Mouse (Mus musculus) ovary, adult 2 months (tissue): ENCODE data around the gene Ssr1. TPM values are rescaled to one million over a fixed set of nuclear protein-coding genes. Genes with fewer than 3 reads are reported as not detected.

ENCODE experiments used
- polyA plus RNA-seq: library from polyadenylated mRNA; depleted of rRNA; stranded (reverse); fragments of >200 nt; gene quantifications from 2 replicates; pipeline ENCODE4 v1.2.3, GENCODE M21; 2012; rRNA removed

Gene Ssr1
- polyA plus RNA-seq = 6.2 and 7.7 TPM in 2 replicates

GRCm38 (mm10) chr13:37993704-37994404 is at the start of gene Ssr1:
Ssr1 (minus strand) TSS chr13:37994217.

GRCm38 (mm10) chr13:38037044-38037687 is 43.1 kb upstream of the Ssr1 start, which contains the start of gene Cage1:
Cage1 (minus strand) TSS chr13:38037069.

GRCm38 (mm10) chr13:38036343-38037043 is 42.5 kb upstream of the Ssr1 start, which contains the start of gene Riok1:
Riok1 (plus strand) TSS chr13:38036995.

Other genes with a start within 250 kb of the Ssr1 start
- 36.3 and 39.1 TPM in 2 replicates for gene Rreb1, start 215.8 kb downstream of the Ssr1 start, polyA plus RNA-seq
- gene Riok1, start 42.8 kb upstream of the Ssr1 start, polyA plus RNA-seq = 14.7 and 17.0 TPM in 2 replicates
- gene Cage1, start 42.9 kb upstream of the Ssr1 start, polyA plus RNA-seq = 0.17 and 0.28 TPM in 2 replicates
- gene Dsp, start 157.1 kb upstream of the Ssr1 start, polyA plus RNA-seq = 7.4 and 7.8 TPM in 2 replicates
- gene Snrnp48, start 210.7 kb upstream of the Ssr1 start, polyA plus RNA-seq = 39.3 and 40.3 TPM in 2 replicates